Mouse (Mus musculus) T-helper 17 cell (primary cell): ENCODE measurements around the gene Usp3.

Experiments used
- in situ Hi-C, 2 experiments: fragments of 300-600 bp; cut with MboI, MseI; formaldehyde crosslinking; loops; 1 replicate in 1 of 2; 2 replicates in 1 of 2; pipeline ENCODE4 v1.15.1; 2025; ENCODE audit warnings: high pct_unique_total_duplicates in 2 of 2

The Usp3 gene

GRCm38 (mm10) chr9:66575878-66576238 is 17.1 kb downstream of the Usp3 start:
- in situ Hi-C loops = loop anchor here in 1 of 2 experiments (5.0 kb wide), 1 partner anchor 36 kb away; no protein-coding TSS in a partner anchor

GRCm38 (mm10) chr9:66575041-66575877 is 17.7 kb downstream of the Usp3 start:
- in situ Hi-C loops = loop anchor here in 1 of 2 experiments (5.0 kb wide), 1 partner anchor 37 kb away; no protein-coding TSS in a partner anchor

GRCm38 (mm10) chr9:66571986-66572700 is 20.8 kb downstream of the Usp3 start:
- in situ Hi-C loops = loop anchor here in 1 of 2 experiments (5.0 kb wide), 1 partner anchor 55 kb away; no protein-coding TSS in a partner anchor

GRCm38 (mm10) chr9:66562215-66562614 is 30.7 kb downstream of the Usp3 start:
- in situ Hi-C loops = no loop called here

GRCm38 (mm10) chr9:66561496-66561895 is 31.4 kb downstream of the Usp3 start:
- in situ Hi-C loops = no loop called here

- in situ Hi-C loops = no loop called here
Observed at GRCm38 (mm10) chr9:66560728-66561127, 32.2 kb downstream of the Usp3 start.

- in situ Hi-C loops = no loop called here
Observed at GRCm38 (mm10) chr9:66560295-66560694, 32.6 kb downstream of the Usp3 start.

GRCm38 (mm10) chr9:66558971-66559370 is 34.0 kb downstream of the Usp3 start:
- in situ Hi-C loops = loop anchor here in 1 of 2 experiments (5.0 kb wide), 1 partner anchor 37 kb away; no protein-coding TSS in a partner anchor

GRCm38 (mm10) chr9:66542785-66543184 is 50.2 kb downstream of the Usp3 start:
- in situ Hi-C loops = no loop called here

- in situ Hi-C loops = loop anchor here in 1 of 2 experiments (5.0 kb wide), 1 partner anchor 36 kb away; no protein-coding TSS in a partner anchor
Observed at GRCm38 (mm10) chr9:66521595-66521994, 71.3 kb downstream of the Usp3 start.

- in situ Hi-C loops = loop anchor here in 1 of 2 experiments (5.0 kb wide), 1 partner anchor 37 kb away; no protein-coding TSS in a partner anchor
Observed at GRCm38 (mm10) chr9:66520299-66520698, 72.6 kb downstream of the Usp3 start.

- in situ Hi-C loops = loop anchor here (5.0 to 10.0 kb wide), 2 partner anchors 53 to 456 kb away; partner anchors contain the start of gene Lactb (in 1 of the 2)
Observed at GRCm38 (mm10) chr9:66518901-66519300, 74.0 kb downstream of the Usp3 start.

GRCm38 (mm10) chr9:66518251-66518650 is 74.7 kb downstream of the Usp3 start:
- in situ Hi-C loops = loop anchor here (5.0 to 10.0 kb wide), 2 partner anchors 54 to 457 kb away; partner anchors contain the start of gene Lactb (in 1 of the 2)

GRCm38 (mm10) chr9:66517746-66518145 is 75.2 kb downstream of the Usp3 start:
- in situ Hi-C loops = loop anchor here (5.0 to 10.0 kb wide), 2 partner anchors 55 to 457 kb away; partner anchors contain the start of gene Lactb (in 1 of the 2)

GRCm38 (mm10) chr9:66516296-66516940 is 76.5 kb downstream of the Usp3 start:
- in situ Hi-C loops = loop anchor here (5.0 to 10.0 kb wide), 2 partner anchors 56 to 458 kb away; partner anchors contain the start of gene Lactb (in 1 of the 2)

- in situ Hi-C loops = loop anchor here (5.0 to 10.0 kb wide), 2 partner anchors 57 to 459 kb away; partner anchors contain the start of gene Lactb (in 1 of the 2)
Observed at GRCm38 (mm10) chr9:66515680-66516210, 77.2 kb downstream of the Usp3 start.

- in situ Hi-C loops = loop anchor here (5.0 to 10.0 kb wide), 2 partner anchors 57 to 460 kb away; partner anchors contain the start of gene Lactb (in 1 of the 2)
Observed at GRCm38 (mm10) chr9:66515115-66515514, 77.8 kb downstream of the Usp3 start.

GRCm38 (mm10) chr9:66514256-66514770 is 78.6 kb downstream of the Usp3 start, which contains the start of gene Fbxl22:
Fbxl22 (minus strand) TSS chr9:66514593.
- in situ Hi-C loops = loop anchor here (5.0 to 10.0 kb wide), 5 partner anchors 93 to 460 kb away; partner anchors contain the start of genes Aph1b (in 1 of the 2), Gm10647 (in 1 of the 2) and Lactb (in 1 of the 2)

GRCm38 (mm10) chr9:66513661-66514255 is 79.2 kb downstream of the Usp3 start:
- in situ Hi-C loops = loop anchor here (5.0 to 10.0 kb wide), 5 partner anchors 94 to 461 kb away; partner anchors contain the start of genes Aph1b (in 1 of the 2), Gm10647 (in 1 of the 2) and Lactb (in 1 of the 2)
